Mouse (Mus musculus): ENCODE measurements around the gene Gm42669.

The Gm42669 gene

GRCm38 (mm10) chr5:107521386-107521785 lies 14.0 kb downstream of the Gm42669 start:
- DNase-seq (ENCODE audit: low read depth): no peak

DNA sequence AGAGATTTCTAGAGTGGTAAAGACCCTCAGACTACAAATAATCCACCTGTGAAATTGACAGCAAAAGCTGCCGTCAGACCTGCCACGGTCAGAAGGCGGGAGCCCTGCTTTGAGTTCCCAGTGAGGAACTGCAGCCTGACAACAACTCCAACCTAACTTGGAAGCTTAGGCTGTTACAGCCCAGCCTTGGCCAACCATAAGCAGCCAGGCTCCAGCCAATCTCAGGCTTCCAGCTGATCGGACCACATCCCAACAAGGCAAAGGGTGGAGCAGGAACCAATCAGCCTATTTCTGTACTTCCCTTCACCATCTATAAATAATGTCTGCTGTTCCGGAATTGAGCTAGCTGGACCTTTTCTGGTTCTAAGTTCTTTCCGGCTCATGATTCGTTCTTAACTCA lies 14.5 kb downstream of the Gm42669 start:
- DNase-seq (ENCODE audit: low read depth): no peak

- peak; percentile 80 for DNase-seq (ENCODE audit: low read depth)
Measured at GRCm38 (mm10) chr5:107524281-107524680, 16.9 kb downstream of the Gm42669 start.

DNA sequence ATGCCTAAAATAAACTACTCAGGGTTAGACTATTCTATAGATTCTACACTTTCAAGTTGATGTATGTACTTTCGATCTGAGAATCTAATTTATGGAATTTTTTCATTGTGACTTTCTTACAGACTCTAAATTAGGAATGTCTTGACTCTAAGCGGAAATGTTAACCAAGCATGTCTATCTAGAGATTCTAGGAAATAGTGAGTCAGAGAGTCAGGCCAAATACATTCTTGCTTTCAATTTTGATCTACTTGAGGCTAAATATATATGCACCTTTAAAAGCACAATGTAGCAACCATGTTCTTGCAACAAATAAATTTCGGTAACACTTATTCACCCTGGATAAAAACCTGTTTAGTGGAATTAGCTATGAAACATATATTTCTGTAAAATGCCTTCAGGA lies 21.4 kb downstream of the Gm42669 start:
- DNase-seq (ENCODE audit: low read depth): peak; percentile 64

GRCm38 (mm10) chr5:107533590-107533989 lies 26.2 kb downstream of the Gm42669 start:
- no peak for DNase-seq (ENCODE audit: low read depth)

GRCm38 (mm10) chr5:107534581-107534980 lies 27.2 kb downstream of the Gm42669 start, which contains the start of gene 1700028K03Rik:
TSS of gene 1700028K03Rik (plus strand) at chr5:107534709.
- no peak for DNase-seq (ENCODE audit: low read depth)

GRCm38 (mm10) chr5:107541696-107542095 lies 34.3 kb downstream of the Gm42669 start:
- DNase-seq (ENCODE audit: low read depth): no peak

GRCm38 (mm10) chr5:107545927-107546326 lies 38.5 kb downstream of the Gm42669 start:
- peak; percentile 64 for DNase-seq (ENCODE audit: low read depth)

GRCm38 (mm10) chr5:107547955-107548354 lies 40.5 kb downstream of the Gm42669 start:
- no peak for DNase-seq (ENCODE audit: low read depth)

DNA sequence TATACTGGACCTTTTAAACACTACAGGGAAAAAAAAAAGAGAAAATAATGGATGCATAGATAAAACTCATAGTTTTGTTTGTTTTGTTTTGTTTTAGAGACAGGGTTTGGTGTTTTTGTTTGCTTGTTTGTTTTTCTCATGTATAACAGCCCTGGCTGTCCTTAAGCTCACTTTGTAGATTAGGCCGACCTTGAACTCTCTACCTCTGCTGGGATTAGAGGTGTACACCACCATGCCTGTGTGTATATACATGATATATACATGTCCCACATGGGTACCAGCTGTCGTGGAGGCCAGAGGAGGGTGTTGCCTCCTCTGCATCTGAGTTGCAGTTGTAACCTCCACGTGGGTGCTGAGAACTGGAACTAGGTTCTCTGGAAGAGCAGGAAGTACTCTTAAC lies 41.0 kb downstream of the Gm42669 start:
- DNase-seq (ENCODE audit: low read depth): no peak

DNA sequence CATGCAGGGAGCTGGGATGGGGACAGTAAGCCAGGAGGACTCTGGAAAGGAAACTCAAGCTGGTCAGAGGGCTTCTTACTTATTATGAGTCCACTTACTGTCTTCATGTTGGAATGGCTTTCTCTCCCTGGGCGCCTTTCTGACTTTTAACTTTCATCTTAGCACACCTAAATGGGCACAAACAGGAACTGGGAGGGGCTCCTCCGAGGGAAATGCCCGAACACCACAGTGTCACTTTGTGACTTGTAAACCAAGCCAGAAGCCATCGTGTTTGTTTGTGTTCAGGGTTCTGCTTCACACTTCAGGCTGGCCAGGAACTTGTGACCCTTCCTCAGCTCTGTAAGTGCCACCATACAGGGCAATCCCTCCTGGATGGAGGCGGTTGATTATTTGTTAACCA lies 46.9 kb downstream of the Gm42669 start:
- DNase-seq (ENCODE audit: low read depth): peak; percentile 65

DNA sequence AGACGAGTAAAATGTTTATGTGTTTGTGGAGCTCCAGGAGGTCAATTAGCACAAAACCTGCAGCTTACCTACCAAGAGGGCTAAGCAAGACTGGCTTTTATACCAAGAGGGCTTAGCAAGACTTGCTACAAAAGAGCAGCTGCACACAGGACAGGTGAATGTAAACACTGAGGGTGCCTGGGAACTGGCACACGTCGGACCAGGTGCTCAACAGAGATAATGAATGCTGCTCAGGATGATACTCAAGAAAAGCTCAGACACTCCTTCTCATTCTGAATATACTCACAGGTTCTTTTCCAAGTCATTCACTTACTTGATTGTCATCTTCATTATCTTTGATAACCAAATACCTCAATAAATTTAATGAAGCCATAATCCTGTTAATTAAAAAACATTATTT lies 49.5 kb downstream of the Gm42669 start:
- no peak for DNase-seq (ENCODE audit: low read depth)

GRCm38 (mm10) chr5:107569148-107569547 lies 61.7 kb downstream of the Gm42669 start:
- no peak for DNase-seq (ENCODE audit: low read depth)

GRCm38 (mm10) chr5:107597301-107598077 lies 90.1 kb downstream of the Gm42669 start, which contains the start of the genes Rpap2 and Glmn:
TSS of gene Rpap2 (plus strand) at chr5:107597373.
TSS of gene Glmn (minus strand) at chr5:107597888.
- peak; percentile 90 for DNase-seq (ENCODE audit: low read depth)

DNA sequence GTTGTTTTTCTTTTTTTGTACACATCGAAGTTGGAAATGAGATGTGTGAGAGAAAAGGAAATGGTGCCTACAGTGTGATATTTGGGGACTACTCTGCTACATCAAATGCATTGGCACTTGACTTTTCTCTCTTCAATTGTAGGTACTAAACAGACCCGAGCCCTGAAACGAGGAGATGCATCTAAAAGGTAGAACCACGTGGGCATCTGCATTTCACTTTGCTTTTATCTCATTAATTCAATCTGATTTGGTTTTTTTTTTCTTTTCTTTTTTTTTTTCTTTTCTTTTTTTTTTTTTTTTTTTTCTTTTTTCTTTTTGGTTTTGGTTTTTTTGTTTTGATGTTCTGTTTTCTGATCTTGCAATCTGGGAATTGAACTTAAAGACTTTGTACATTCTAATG lies 91.0 kb downstream of the Gm42669 start:
- no peak for DNase-seq (ENCODE audit: low read depth)

DNA sequence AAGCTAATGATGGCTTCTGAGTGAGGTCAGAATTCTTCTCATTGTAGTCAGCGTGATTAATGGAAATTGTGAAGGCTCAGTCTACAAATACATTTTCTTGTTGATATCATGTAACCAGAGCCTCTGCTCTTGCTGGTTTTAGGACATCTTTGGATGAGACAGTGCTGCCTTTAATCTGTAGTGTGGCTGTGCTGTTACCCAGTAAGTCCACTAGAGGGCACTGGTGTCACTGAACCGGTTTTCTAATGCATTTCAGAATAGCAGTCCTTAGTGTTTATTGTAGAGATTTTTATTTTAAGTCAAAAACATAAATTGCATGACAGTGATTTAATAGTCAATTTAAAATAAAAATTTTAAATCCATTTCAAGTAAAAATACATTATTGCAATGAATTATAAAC lies 103.8 kb downstream of the Gm42669 start:
- peak; percentile 85 for DNase-seq (ENCODE audit: low read depth)

- DNase-seq (ENCODE audit: low read depth): no peak
Measured at GRCm38 (mm10) chr5:107617986-107618385, 110.6 kb downstream of the Gm42669 start.

DNA sequence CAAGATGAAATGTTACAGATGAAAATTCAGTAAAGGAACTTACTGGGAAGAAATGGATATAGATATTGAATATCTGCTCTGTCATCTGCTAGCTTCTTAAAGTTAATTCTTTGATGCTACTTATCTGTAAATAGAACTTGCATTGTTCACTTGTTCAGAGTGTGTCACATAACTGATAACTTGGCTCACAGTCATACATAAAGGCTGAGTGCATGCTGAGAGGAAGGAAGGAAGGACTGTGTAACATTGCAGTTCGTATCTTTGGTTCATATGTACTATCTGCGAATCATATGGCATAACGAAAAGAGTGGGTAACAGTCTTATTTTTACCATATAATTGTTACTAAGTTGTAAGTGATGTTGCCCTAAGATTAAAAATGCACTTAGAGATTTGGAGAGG lies 113.9 kb downstream of the Gm42669 start:
- DNase-seq (ENCODE audit: low read depth): no peak

Data from induced T-regulatory cell, adult 2 months (primary cell).